Mouse (Mus musculus): ENCODE results near the gene Spata21. TPM values are rescaled to one million over a fixed set of nuclear protein-coding genes. Genes with fewer than 3 reads are reported as not detected.

Gene Spata21
- 0.08 TPM in 1 of 2 replicates, not detected in the other for polyA plus RNA-seq (2015; fragmentation: Nextera tagmentation; extraction: Ambion mirVana)

DNA sequence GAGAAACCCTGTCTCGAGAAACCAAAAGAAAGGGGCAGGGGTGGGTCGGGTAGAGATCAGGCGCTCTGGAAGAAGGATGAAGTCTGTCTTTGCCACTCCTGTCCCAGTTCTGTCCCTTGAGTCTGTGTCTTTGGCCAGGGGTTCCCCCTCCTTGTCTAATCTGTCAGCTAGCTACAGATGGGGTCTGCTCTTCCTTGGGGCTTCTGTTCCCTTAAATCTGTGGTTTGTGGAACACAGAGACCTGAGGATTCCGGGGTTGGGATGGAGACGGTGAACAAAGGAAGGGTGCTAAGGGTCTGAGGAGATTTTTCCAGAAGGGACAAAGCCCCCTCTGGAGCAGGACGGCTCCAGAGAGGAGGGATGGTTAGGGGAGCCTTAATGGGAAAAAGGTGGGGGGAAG, at the start of gene Spata21:
Spata21 (plus strand) TSS at position 301 of the 400 bp plus-strand sequence.
- H3K36me3 ChIP-seq (ENCODE audit: control insufficient read depth, insufficient read depth, low read length), result no peaks in the 10 kb centered on the region
- H3K4me2 ChIP-seq (ENCODE audit: low read depth, low read length), result no peak within 1 kb of the TSS
- no peak within 1 kb of the TSS for H3K4me3 ChIP-seq (replicated peaks; ENCODE audit: low read length)
- WGBS, result 78% methylated on average over 6 of the region's 6 CpGs
- H3K27me3 ChIP-seq (ENCODE audit: control insufficient read depth, insufficient read depth, low read length), result no peaks in the 10 kb centered on the region
- no peaks in the 10 kb centered on the region for H3K4me1 ChIP-seq (ENCODE audit: control insufficient read depth, insufficient read depth, low read length)
- H3K27ac ChIP-seq (ENCODE audit: low read length), result no peak within 1 kb of the TSS
- no peaks in the 10 kb centered on the region for H3K9me3 ChIP-seq (replicated peaks; ENCODE audit: control insufficient read depth, low read length)
- ATAC-seq (ENCODE audit: insufficient read depth, low FRiP score), result no peak
- H3K9ac ChIP-seq (ENCODE audit: low read length), result no peak within 1 kb of the TSS

- WGBS, result 44% methylated on average over 12 of the region's 12 CpGs
- H3K4me3 ChIP-seq (replicated peaks; ENCODE audit: low read length), result no peak overlapping the region
- no peak overlapping the region for H3K27ac ChIP-seq (ENCODE audit: low read length)
- no peaks in the 10 kb centered on the region for H3K9me3 ChIP-seq (replicated peaks; ENCODE audit: control insufficient read depth, low read length)
- no peak overlapping the region for H3K4me2 ChIP-seq (ENCODE audit: low read depth, low read length)
- H3K9ac ChIP-seq (ENCODE audit: low read length), result no peak overlapping the region
- no peaks in the 10 kb centered on the region for H3K36me3 ChIP-seq (ENCODE audit: control insufficient read depth, insufficient read depth, low read length)
- ATAC-seq (ENCODE audit: insufficient read depth, low FRiP score), result no peak
- H3K27me3 ChIP-seq (ENCODE audit: control insufficient read depth, insufficient read depth, low read length), result no peaks in the 10 kb centered on the region
- no peaks in the 10 kb centered on the region for H3K4me1 ChIP-seq (ENCODE audit: control insufficient read depth, insufficient read depth, low read length)
Measured at GRCm38 (mm10) chr4:141041117-141041516, 47.0 kb upstream of the Spata21 start.

DNA sequence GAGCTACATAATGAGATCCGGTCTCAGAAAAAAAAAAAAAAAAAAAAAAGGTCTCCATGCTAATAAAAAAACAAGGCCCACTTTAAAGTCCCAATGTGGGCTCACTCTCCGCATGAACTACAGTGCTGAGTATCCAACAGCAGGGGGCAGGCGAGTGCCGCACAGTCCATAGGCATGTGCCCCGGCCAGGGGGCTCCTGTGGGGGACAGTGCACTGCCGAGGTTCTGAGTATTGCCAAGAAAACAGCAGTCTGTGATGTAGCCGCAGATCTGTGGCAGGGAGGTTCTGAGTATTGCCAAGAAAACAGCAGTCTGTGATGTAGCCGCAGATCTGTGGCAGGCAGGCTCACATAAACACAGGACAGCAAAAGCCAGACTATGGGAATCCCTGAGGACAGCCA, 43.3 kb upstream of the Spata21 start:
- Histone ChIP-seq H3K4me1 (ENCODE audit: control insufficient read depth, insufficient read depth, low read length) (no peaks in the 10 kb centered on the region), H3K36me3 (ENCODE audit: control insufficient read depth, insufficient read depth, low read length) (no peaks in the 10 kb centered on the region), H3K4me3 (replicated peaks; ENCODE audit: low read length) (no peak overlapping the region), H3K4me2 (ENCODE audit: low read depth, low read length) (no peak overlapping the region), H3K9me3 (replicated peaks; ENCODE audit: control insufficient read depth, low read length) (no peaks in the 10 kb centered on the region), H3K9ac (ENCODE audit: low read length) (no peak overlapping the region), H3K27ac (ENCODE audit: low read length) (peak overlapping the region; percentile 60), H3K27me3 (ENCODE audit: control insufficient read depth, insufficient read depth, low read length) (no peaks in the 10 kb centered on the region)
- ATAC-seq (ENCODE audit: insufficient read depth, low FRiP score), result peak; percentile 77
- 8% methylated on average over 8 of the region's 8 CpGs for WGBS

GRCm38 (mm10) chr4:141048810-141049475, 39.2 kb upstream of the Spata21 start:
- 76% methylated on average over 17 of the region's 17 CpGs for WGBS
- ATAC-seq (ENCODE audit: insufficient read depth, low FRiP score), result no peak
- H3K27me3 ChIP-seq (ENCODE audit: control insufficient read depth, insufficient read depth, low read length), result no peaks in the 10 kb centered on the region
- no peak overlapping the region for H3K9ac ChIP-seq (ENCODE audit: low read length)
- no peaks in the 10 kb centered on the region for H3K9me3 ChIP-seq (replicated peaks; ENCODE audit: control insufficient read depth, low read length)
- no peaks in the 10 kb centered on the region for H3K36me3 ChIP-seq (ENCODE audit: control insufficient read depth, insufficient read depth, low read length)
- H3K4me2 ChIP-seq (ENCODE audit: low read depth, low read length), result no peak overlapping the region
- H3K27ac ChIP-seq (ENCODE audit: low read length), result peak overlapping the region; percentile 11; the same call in 1 of the 2 replicates
- no peak overlapping the region for H3K4me3 ChIP-seq (replicated peaks; ENCODE audit: low read length)
- H3K4me1 ChIP-seq (ENCODE audit: control insufficient read depth, insufficient read depth, low read length), result peaks cover 10% of the 10 kb centered on the region

DNA sequence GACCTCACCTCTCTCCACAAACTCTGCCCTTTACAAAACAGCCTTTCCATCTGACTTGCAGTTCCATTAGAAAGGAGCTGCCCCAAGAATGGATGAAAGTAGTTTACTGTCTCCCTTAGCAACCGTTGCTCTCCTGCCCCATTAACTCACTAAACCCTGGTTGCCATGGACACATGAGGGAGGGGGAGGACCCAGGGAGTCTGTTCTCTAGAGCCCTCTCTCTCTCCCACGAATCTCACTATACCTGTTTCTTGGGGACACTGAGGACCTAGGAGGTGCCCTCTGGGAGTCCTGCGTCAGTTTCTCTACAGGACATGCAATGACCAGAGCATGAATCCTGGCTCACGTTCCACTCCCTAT, 38.7 kb upstream of the Spata21 start:
- no peaks in the 10 kb centered on the region for H3K36me3 ChIP-seq (ENCODE audit: control insufficient read depth, insufficient read depth, low read length)
- no peak overlapping the region for H3K27ac ChIP-seq (ENCODE audit: low read length)
- H3K4me1 ChIP-seq (ENCODE audit: control insufficient read depth, insufficient read depth, low read length), result peaks cover 13% of the 10 kb centered on the region
- H3K9ac ChIP-seq (ENCODE audit: low read length), result no peak overlapping the region
- no peak overlapping the region for H3K4me3 ChIP-seq (replicated peaks; ENCODE audit: low read length)
- 40% methylated on average over 4 of the region's 4 CpGs for WGBS
- no peak for ATAC-seq (ENCODE audit: insufficient read depth, low FRiP score)
- H3K9me3 ChIP-seq (replicated peaks; ENCODE audit: control insufficient read depth, low read length), result no peaks in the 10 kb centered on the region
- H3K4me2 ChIP-seq (ENCODE audit: low read depth, low read length), result no peak overlapping the region
- H3K27me3 ChIP-seq (ENCODE audit: control insufficient read depth, insufficient read depth, low read length), result no peaks in the 10 kb centered on the region

DNA sequence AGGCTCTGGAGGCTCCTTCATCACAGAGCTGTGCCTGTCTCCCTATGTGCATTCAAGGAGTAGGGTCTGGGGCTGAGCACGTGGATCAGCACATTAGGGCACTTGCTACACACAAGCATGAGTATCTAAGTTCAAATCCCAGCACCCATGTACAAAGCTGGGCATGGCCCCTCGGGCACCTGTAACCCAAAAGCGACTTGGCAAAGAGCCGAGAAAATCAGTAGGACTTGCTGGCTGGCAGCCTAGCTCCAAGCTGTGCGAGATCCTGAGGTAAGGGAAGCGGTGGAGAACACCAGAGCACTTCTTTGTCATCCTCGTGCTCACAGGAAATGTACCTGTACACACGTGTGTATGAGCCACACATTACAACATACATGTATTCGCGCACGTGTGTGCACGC, 35.7 kb upstream of the Spata21 start:
- Histone ChIP-seq H3K9me3 (replicated peaks; ENCODE audit: control insufficient read depth, low read length) (no peaks in the 10 kb centered on the region), H3K4me1 (ENCODE audit: control insufficient read depth, insufficient read depth, low read length) (peaks cover 13% of the 10 kb centered on the region), H3K27ac (ENCODE audit: low read length) (no peak overlapping the region), H3K36me3 (ENCODE audit: control insufficient read depth, insufficient read depth, low read length) (no peaks in the 10 kb centered on the region), H3K27me3 (ENCODE audit: control insufficient read depth, insufficient read depth, low read length) (no peaks in the 10 kb centered on the region), H3K4me3 (replicated peaks; ENCODE audit: low read length) (no peak overlapping the region), H3K9ac (ENCODE audit: low read length) (no peak overlapping the region), H3K4me2 (ENCODE audit: low read depth, low read length) (no peak overlapping the region)
- no peak for ATAC-seq (ENCODE audit: insufficient read depth, low FRiP score)
- WGBS, result 87% methylated on average over 12 of the region's 12 CpGs

- H3K27ac ChIP-seq (ENCODE audit: low read length), result no peak overlapping the region
- H3K4me1 ChIP-seq (ENCODE audit: control insufficient read depth, insufficient read depth, low read length), result peaks cover 13% of the 10 kb centered on the region
- no peak overlapping the region for H3K4me3 ChIP-seq (replicated peaks; ENCODE audit: low read length)
Measured at GRCm38 (mm10) chr4:141053138-141053537, 35.0 kb upstream of the Spata21 start.

GRCm38 (mm10) chr4:141053568-141054161, 34.5 kb upstream of the Spata21 start:
- no peak for ATAC-seq (ENCODE audit: insufficient read depth, low FRiP score)
- 47% methylated on average over 17 of the region's 17 CpGs for WGBS
- H3K9me3 ChIP-seq (replicated peaks; ENCODE audit: control insufficient read depth, low read length), result no peaks in the 10 kb centered on the region
- H3K27me3 ChIP-seq (ENCODE audit: control insufficient read depth, insufficient read depth, low read length), result no peaks in the 10 kb centered on the region
- no peak overlapping the region for H3K4me3 ChIP-seq (replicated peaks; ENCODE audit: low read length)
- no peak overlapping the region for H3K4me2 ChIP-seq (ENCODE audit: low read depth, low read length)
- no peaks in the 10 kb centered on the region for H3K36me3 ChIP-seq (ENCODE audit: control insufficient read depth, insufficient read depth, low read length)
- H3K9ac ChIP-seq (ENCODE audit: low read length), result peak overlapping the region; percentile 52
- H3K4me1 ChIP-seq (ENCODE audit: control insufficient read depth, insufficient read depth, low read length), result peaks cover 13% of the 10 kb centered on the region
- no peak overlapping the region; the same call in 1 of the 2 replicates for H3K27ac ChIP-seq (ENCODE audit: low read length)

More at GRCm38 (mm10) chr4:141053138-141053537, 35.0 kb upstream of the Spata21 start:
- 64% methylated on average over 8 of the region's 8 CpGs for WGBS
- H3K36me3 ChIP-seq (ENCODE audit: control insufficient read depth, insufficient read depth, low read length), result no peaks in the 10 kb centered on the region
- H3K27me3 ChIP-seq (ENCODE audit: control insufficient read depth, insufficient read depth, low read length), result no peaks in the 10 kb centered on the region
- H3K9ac ChIP-seq (ENCODE audit: low read length), result peak overlapping the region; percentile 52; the same call in 1 of the 2 replicates
- no peak overlapping the region for H3K4me2 ChIP-seq (ENCODE audit: low read depth, low read length)
- no peaks in the 10 kb centered on the region for H3K9me3 ChIP-seq (replicated peaks; ENCODE audit: control insufficient read depth, low read length)
- no peak for ATAC-seq (ENCODE audit: insufficient read depth, low FRiP score)

DNA sequence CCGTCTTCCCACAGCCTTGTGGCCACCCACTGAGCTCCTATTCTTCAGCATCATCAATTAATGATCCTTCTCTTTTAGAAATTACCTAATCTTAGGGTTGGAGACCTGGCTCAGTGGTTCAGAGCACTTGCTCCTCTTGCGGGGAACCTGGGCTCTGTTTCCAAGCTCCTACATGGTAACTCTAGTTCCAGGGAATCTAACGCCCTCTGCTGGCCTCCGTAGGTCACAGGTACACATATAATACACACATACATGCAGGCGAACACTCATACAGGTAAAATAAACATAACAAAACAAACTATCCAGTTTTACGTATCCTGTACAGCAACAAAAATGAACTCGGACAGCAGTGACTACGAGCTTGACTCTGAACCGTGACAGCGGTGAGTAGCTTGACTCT, 31.2 kb upstream of the Spata21 start:
- Histone ChIP-seq H3K27ac (ENCODE audit: low read length) (no peak overlapping the region), H3K9me3 (replicated peaks; ENCODE audit: control insufficient read depth, low read length) (no peaks in the 10 kb centered on the region), H3K4me1 (ENCODE audit: control insufficient read depth, insufficient read depth, low read length) (peaks cover 16% of the 10 kb centered on the region), H3K4me2 (ENCODE audit: low read depth, low read length) (no peak overlapping the region), H3K4me3 (replicated peaks; ENCODE audit: low read length) (no peak overlapping the region), H3K9ac (ENCODE audit: low read length) (no peak overlapping the region), H3K36me3 (ENCODE audit: control insufficient read depth, insufficient read depth, low read length) (no peaks in the 10 kb centered on the region), H3K27me3 (ENCODE audit: control insufficient read depth, insufficient read depth, low read length) (no peaks in the 10 kb centered on the region)
- WGBS, result 94% methylated on average over 10 of the region's 10 CpGs
- no peak for ATAC-seq (ENCODE audit: insufficient read depth, low FRiP score)
